Mouse (Mus musculus): Measurements from ENCODE around the gene Gm10477. TPM values are rescaled to one million over a fixed set of nuclear protein-coding genes. Genes with fewer than 3 reads are reported as not detected.

Gene Gm10477
- polyA plus RNA-seq, 1 experiment from 2014 or later, result not detected

Other genes with a start within 250 kb of the Gm10477 start
- gene Zfp449, start 178.3 kb upstream of the Gm10477 start, polyA plus RNA-seq (2015; fragmentation: Nextera tagmentation; extraction: Ambion mirVana), result 9.0 and 10.4 TPM in 2 replicates
- 8.0 TPM in 2 replicates for gene Smim10l2a, start 150.2 kb upstream of the Gm10477 start, polyA plus RNA-seq (2015; fragmentation: Nextera tagmentation; extraction: Ambion mirVana)
- 2.0 and 3.5 TPM in 2 replicates for gene Gm2174, start 76.8 kb upstream of the Gm10477 start, polyA plus RNA-seq (2015; fragmentation: Nextera tagmentation; extraction: Ambion mirVana)
- 31.9 and 32.2 TPM in 2 replicates for gene Ints6l, start 69.9 kb upstream of the Gm10477 start, polyA plus RNA-seq (2015; fragmentation: Nextera tagmentation; extraction: Ambion mirVana)
- gene Gm648, start 24.9 kb downstream of the Gm10477 start, polyA plus RNA-seq (2015; fragmentation: Nextera tagmentation; extraction: Ambion mirVana), result not detected in 2 replicates
- 28.7 and 32.5 TPM in 2 replicates for gene Mmgt1, start 73.3 kb downstream of the Gm10477 start, polyA plus RNA-seq (2015; fragmentation: Nextera tagmentation; extraction: Ambion mirVana)
- gene Slc9a6, start 85.0 kb downstream of the Gm10477 start, polyA plus RNA-seq (2015; fragmentation: Nextera tagmentation; extraction: Ambion mirVana), result 13.1 and 13.5 TPM in 2 replicates
- gene Fhl1, start 207.0 kb downstream of the Gm10477 start, polyA plus RNA-seq (2015; fragmentation: Nextera tagmentation; extraction: Ambion mirVana), result 98.0 and 110 TPM in 2 replicates